Mouse (Mus musculus) hindbrain, embryonic 15.5 days (tissue): Measurements from ENCODE around the gene Eya2. TPM values are rescaled to one million over a fixed set of nuclear protein-coding genes. Genes with fewer than 3 reads are reported as not detected.

Source experiments
- ATAC-seq: fragments of 200-750 bp; cut with Nextera tagmentation; 2 replicates; pipeline ENCODE4 v1.8.0; 2017; ENCODE audit warnings: low read depth, moderate number of reproducible peaks, moderate TSS enrichment; ENCODE audit not compliant: low FRiP score
- H3K27ac ChIP-seq: fragments of 300-500 bp; sonication (generic); replicated peaks from 2 replicates; pipeline ENCODE4 v1.5.1; 2015; ENCODE audit warnings: mild to moderate bottlenecking, inconsistent platforms
- H3K27me3 ChIP-seq: fragments of 300-500 bp; sonication (generic); 2 replicates; pipeline ENCODE4 v1.6.1; 2015; ENCODE audit warnings: control low read depth, inconsistent platforms
- H3K36me3 ChIP-seq: fragments of 300-500 bp; sonication (generic); 2 replicates; pipeline ENCODE4 v1.6.1; 2015; ENCODE audit warnings: control low read depth, inconsistent platforms
- H3K4me1 ChIP-seq: fragments of 300-500 bp; sonication (generic); replicated peaks from 2 replicates; pipeline ENCODE4 v1.6.1; 2015; ENCODE audit warnings: control low read depth, inconsistent platforms
- H3K4me2 ChIP-seq: fragments of 300-500 bp; sonication (generic); 2 replicates; pipeline ENCODE4 v1.6.1; 2015; ENCODE audit warnings: moderate library complexity, mild to moderate bottlenecking, inconsistent platforms
- H3K4me3 ChIP-seq: fragments of 300-500 bp; sonication (generic); 2 replicates; pipeline ENCODE4 v1.5.1; 2015; ENCODE audit warnings: mild to moderate bottlenecking, inconsistent platforms
- H3K9ac ChIP-seq: fragments of 300-500 bp; sonication (generic); 2 replicates; pipeline ENCODE4 v1.6.1; 2015; ENCODE audit warnings: inconsistent platforms
- H3K9me3 ChIP-seq: fragments of 300-500 bp; sonication (generic); 2 replicates; pipeline ENCODE4 v1.6.1; 2016; ENCODE audit warnings: control low read depth, inconsistent platforms
- WGBS: fragments of 180-500 bp; shearing (Covaris S2); methylation state at CpG from one replicate; pipeline ENCODE4 v1.1.7; 2015; 5-methylcytosine and 5-hydroxymethylcytosine counted together
- polyA plus RNA-seq: library from polyadenylated mRNA; unstranded; fragments of >200 nt; fragmentation: Nextera tagmentation; extraction: Ambion mirVana; gene quantifications from 2 replicates; pipeline ENCODE4 v1.2.1, GENCODE M21; 2015

The Eya2 gene
- polyA plus RNA-seq, 1 experiment from 2014 or later: 10.1 TPM

DNA sequence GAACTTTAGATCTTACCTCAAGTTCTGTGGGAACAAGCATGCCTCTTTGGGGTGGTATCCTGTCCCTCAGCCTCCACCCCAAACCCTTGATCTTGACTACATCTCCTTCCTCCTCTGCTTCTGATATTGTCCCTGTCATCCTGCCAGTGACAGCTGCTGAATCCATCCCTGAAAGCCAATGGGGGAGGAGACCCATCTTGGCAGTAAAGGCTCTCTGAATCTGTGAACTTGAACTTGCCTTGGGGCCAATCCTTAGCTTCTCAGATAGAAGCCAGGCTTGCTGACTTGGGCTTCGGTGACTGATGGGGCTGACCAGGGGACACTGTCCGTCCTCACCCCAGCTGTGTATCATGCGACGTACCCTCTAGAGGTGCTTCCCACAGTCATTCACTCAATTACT lies 94.1 kb downstream of the Eya2 start:
- H3K4me2 ChIP-seq: no peak overlapping the region
- H3K4me1 ChIP-seq: no peaks in the 10 kb centered on the region
- H3K9me3 ChIP-seq: no peaks in the 10 kb centered on the region
- H3K27ac ChIP-seq: no peak overlapping the region
- no peaks in the 10 kb centered on the region for H3K27me3 ChIP-seq
- ATAC-seq: no peak
- no peaks in the 10 kb centered on the region for H3K36me3 ChIP-seq
- no peak overlapping the region for H3K4me3 ChIP-seq
- H3K9ac ChIP-seq: no peak overlapping the region
- 92% methylated on average over 4 of the region's 4 CpGs for WGBS

DNA sequence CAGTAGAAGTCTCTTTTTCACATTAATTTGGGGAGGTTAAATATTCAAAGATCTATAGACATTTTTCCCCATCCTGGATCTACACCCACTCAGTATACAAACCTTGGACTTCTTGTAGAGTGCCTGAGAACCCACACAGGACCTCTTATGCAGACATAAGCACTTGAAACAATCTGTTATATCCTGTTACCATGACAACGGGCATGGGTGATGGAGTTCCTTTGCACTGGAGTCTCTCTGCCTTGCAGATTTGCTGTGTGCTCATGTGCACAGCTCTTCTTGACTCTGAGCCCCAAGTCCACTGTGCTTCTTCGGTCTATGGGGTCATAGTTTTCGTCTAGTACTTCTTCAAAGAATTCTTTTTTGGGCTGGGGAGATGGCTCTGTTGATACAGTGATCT lies 96.2 kb downstream of the Eya2 start:
- Histone ChIP-seq H3K9ac (no peak overlapping the region), H3K4me1 (no peaks in the 10 kb centered on the region), H3K27ac (no peak overlapping the region), H3K27me3 (no peaks in the 10 kb centered on the region), H3K9me3 (no peaks in the 10 kb centered on the region), H3K36me3 (no peaks in the 10 kb centered on the region), H3K4me2 (no peak overlapping the region), H3K4me3 (no peak overlapping the region)
- WGBS: 81% methylated on average over 3 of the region's 3 CpGs
- ATAC-seq: no peak

DNA sequence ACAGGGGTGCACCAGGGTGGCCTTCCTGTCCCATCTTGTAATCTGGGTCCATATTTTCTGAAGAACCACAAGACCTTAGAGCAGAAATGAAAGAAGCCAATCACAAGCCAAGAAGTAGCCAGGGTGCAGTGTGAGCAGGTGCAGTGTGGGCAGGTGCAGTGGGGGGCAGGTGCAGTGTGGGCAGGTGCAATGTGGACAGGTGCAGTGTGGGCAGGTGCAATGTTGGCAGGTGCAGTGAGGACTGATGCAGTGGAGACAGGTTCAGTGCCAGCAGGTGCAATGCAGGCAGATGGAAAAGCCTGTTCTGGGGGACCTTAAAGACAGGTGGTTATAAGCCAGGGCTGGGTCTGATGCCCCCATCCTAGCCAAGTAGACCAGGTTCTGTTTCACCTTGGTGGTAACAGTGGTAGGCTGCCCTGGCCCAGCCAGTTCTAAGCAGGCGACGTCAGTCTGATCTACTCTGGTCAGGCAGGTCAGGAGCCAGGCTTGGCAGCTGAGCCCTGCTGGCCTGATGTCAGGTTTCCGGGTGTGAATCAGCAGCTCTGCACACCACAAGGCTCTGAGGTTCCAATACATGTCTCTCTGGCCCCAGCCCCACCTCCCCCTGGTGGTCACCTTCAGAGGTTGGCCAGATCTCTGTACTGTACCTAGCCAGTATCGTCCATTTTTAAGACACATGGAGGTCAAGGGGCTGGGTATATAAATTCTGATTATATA lies 98.3 kb downstream of the Eya2 start:
- no peak for ATAC-seq
- no peak overlapping the region for H3K4me3 ChIP-seq
- H3K36me3 ChIP-seq: no peaks in the 10 kb centered on the region
- 65% methylated on average over 4 of the region's 4 CpGs for WGBS
- H3K27ac ChIP-seq: no peak overlapping the region
- H3K4me2 ChIP-seq: no peak overlapping the region
- H3K9me3 ChIP-seq: no peaks in the 10 kb centered on the region
- H3K4me1 ChIP-seq: no peaks in the 10 kb centered on the region
- no peak overlapping the region for H3K9ac ChIP-seq
- no peaks in the 10 kb centered on the region for H3K27me3 ChIP-seq

DNA sequence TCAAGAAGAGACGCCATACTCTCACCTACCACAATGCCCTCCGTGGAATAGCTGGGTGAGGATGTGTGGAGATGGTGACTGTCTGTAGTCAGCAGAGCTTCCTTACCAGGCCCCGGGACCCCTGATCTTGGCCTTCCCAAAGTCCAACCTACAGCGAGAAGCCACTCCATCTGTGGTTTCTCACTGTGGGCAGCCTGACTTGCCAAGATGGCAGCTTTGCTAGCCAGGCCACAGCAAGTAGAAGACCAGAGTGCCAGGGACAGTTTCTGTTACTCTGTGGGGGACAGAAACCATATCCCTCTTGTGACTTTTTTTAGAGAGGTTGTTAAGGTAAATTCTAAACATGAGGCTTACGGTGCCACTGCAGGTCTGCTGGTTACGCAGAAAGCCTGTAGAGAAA lies 99.9 kb downstream of the Eya2 start:
- H3K9ac ChIP-seq: no peak overlapping the region
- no peak overlapping the region for H3K4me3 ChIP-seq
- H3K36me3 ChIP-seq: no peaks in the 10 kb centered on the region
- no peak for ATAC-seq
- H3K27ac ChIP-seq: no peak overlapping the region
- no peak overlapping the region for H3K4me2 ChIP-seq
- H3K4me1 ChIP-seq: peaks cover under 1% of the 10 kb centered on the region; the same call in 1 of the 2 replicates
- no peaks in the 10 kb centered on the region for H3K27me3 ChIP-seq
- H3K9me3 ChIP-seq: no peaks in the 10 kb centered on the region
- WGBS: 93% methylated on average over 6 of the region's 6 CpGs

DNA sequence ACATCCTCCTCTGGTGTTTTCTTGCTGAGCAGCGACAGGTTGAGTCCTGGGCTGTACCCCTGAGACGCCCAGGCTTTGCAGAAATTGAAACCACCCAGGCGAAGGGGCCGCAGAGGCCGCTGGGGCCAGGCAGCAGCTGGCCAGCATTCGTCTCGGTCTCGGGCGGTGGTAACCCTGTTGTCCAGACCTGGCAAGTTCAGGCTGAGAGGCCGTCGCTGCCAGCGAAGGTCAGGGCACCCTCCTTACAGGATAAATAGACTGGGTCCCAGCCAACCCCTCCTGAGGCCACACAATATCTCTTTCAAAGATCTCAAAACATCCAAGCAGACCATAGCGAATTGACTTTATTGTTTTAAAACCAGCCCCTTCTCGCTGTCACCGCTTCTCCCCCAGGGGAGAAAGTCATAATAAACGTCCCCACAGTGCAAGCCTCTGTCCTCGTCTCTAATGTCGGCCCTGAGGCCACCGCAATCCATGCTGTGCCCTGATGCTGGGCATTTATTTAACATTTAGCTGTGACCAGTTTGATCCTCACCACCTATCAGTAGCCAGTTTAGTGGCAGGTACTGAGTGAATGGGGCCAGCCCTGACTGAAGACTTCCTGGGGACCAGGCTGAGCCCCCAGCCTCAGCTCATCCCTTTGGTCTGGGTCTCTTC lies 105.5 kb downstream of the Eya2 start:
- no peak overlapping the region for H3K4me3 ChIP-seq
- H3K36me3 ChIP-seq: no peaks in the 10 kb centered on the region
- no peak overlapping the region for H3K27ac ChIP-seq
- no peak overlapping the region for H3K9ac ChIP-seq
- H3K27me3 ChIP-seq: no peaks in the 10 kb centered on the region
- no peaks in the 10 kb centered on the region for H3K9me3 ChIP-seq
- 14% methylated on average over 19 of the region's 19 CpGs for WGBS
- H3K4me2 ChIP-seq: no peak overlapping the region
- H3K4me1 ChIP-seq: peaks cover 11% of the 10 kb centered on the region
- no peak for ATAC-seq

DNA sequence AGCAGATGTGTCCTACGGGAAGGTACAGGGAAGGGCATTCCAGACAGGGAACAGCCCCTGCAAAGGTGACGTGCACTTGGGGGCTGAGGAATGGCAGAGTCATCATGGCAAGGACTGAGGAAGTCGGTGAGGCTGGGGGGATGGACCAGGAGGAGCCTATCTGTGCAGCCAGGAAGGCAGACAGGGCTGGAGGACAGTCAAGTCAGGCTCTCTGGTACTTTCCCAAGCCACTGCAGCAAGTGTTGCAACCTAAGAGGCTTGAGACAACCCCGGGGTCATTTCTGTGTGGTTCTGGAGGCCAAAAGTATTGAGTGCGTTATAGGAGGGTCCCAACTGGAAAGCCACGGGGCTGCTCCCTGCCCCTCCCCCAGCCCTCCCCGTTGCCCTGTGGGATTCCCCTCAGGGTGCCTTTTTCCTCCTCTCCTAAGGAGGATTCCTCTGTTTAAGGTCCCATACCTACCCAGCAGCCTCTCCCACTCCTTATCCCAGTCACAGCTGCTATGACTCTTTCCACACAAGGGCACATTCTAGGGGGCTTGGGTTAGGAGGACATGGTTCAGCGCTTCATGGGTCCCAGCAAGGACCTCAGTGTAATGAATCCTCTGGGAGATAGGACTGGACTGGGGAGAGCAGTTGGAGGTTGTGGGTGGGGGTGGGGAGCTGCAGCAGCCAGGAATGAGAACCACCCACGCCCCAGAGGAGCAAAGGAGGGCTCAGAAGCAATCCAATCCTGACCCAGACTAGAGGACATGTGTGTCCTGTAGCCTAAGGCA lies 108.4 kb downstream of the Eya2 start:
- no peak overlapping the region for H3K4me2 ChIP-seq
- H3K9me3 ChIP-seq: no peaks in the 10 kb centered on the region
- no peaks in the 10 kb centered on the region for H3K36me3 ChIP-seq
- 50% methylated on average over 9 of the region's 9 CpGs for WGBS
- no peak overlapping the region for H3K27ac ChIP-seq
- no peak for ATAC-seq
- no peak overlapping the region for H3K4me3 ChIP-seq
- no peak overlapping the region for H3K9ac ChIP-seq
- H3K27me3 ChIP-seq: no peaks in the 10 kb centered on the region
- H3K4me1 ChIP-seq: peaks cover 11% of the 10 kb centered on the region

DNA sequence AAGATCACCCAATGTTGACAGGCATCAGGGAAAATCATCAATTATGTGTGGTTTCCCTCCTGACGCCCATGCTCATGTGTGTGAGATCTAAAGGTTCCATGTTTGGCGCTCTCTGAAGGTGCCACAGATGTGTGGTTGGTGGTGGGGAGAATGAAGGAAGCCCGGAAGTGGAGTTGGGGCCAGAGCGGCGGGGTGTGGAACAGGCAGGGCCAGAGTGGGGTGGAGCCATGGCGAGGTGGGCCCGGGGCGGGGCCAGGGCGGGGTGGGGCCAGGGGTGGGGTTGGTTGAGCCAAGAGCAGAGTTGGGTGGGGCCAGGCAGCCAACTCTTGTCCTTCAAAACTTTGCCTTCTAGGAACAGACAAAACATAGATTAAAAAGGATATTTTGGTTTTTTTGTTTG lies 113.4 kb downstream of the Eya2 start:
- Histone ChIP-seq H3K27ac (no peak overlapping the region), H3K9ac (no peak overlapping the region), H3K27me3 (no peaks in the 10 kb centered on the region), H3K9me3 (no peaks in the 10 kb centered on the region), H3K4me3 (no peak overlapping the region), H3K4me1 (no peaks in the 10 kb centered on the region), H3K36me3 (no peaks in the 10 kb centered on the region), H3K4me2 (no peak overlapping the region)
- WGBS: 62% methylated on average over 9 of the region's 9 CpGs
- no peak for ATAC-seq

DNA sequence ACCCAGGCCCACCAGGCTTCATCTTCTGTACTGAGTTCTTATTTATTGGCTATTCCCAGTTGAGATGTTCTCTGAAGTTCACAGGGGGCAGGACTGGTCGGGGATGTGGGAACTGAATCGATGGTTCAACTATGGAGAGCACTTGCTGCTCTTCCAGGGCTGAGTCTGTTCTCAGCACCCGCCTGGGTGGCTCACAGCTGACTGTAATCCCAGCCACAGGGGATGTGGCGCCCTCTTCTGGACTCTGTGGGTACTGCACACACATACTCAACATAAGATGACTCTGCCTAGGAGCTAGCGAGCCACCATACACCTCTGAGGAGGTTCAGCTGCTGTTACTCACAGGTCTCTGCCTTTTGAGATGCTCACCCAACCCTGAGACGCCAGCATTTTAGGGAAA lies 121.9 kb downstream of the Eya2 start:
- 0 out of 2 replicates have a peak, but pooled peaks cover 5% of the 10 kb centered on the region for H3K4me1 ChIP-seq
- H3K27ac ChIP-seq: no peak overlapping the region
- 82% methylated on average over 6 of the region's 6 CpGs for WGBS
- H3K4me2 ChIP-seq: no peak overlapping the region
- no peaks in the 10 kb centered on the region for H3K27me3 ChIP-seq
- no peaks in the 10 kb centered on the region for H3K9me3 ChIP-seq
- no peak for ATAC-seq
- H3K36me3 ChIP-seq: no peaks in the 10 kb centered on the region
- H3K4me3 ChIP-seq: no peak overlapping the region
- no peak overlapping the region for H3K9ac ChIP-seq

DNA sequence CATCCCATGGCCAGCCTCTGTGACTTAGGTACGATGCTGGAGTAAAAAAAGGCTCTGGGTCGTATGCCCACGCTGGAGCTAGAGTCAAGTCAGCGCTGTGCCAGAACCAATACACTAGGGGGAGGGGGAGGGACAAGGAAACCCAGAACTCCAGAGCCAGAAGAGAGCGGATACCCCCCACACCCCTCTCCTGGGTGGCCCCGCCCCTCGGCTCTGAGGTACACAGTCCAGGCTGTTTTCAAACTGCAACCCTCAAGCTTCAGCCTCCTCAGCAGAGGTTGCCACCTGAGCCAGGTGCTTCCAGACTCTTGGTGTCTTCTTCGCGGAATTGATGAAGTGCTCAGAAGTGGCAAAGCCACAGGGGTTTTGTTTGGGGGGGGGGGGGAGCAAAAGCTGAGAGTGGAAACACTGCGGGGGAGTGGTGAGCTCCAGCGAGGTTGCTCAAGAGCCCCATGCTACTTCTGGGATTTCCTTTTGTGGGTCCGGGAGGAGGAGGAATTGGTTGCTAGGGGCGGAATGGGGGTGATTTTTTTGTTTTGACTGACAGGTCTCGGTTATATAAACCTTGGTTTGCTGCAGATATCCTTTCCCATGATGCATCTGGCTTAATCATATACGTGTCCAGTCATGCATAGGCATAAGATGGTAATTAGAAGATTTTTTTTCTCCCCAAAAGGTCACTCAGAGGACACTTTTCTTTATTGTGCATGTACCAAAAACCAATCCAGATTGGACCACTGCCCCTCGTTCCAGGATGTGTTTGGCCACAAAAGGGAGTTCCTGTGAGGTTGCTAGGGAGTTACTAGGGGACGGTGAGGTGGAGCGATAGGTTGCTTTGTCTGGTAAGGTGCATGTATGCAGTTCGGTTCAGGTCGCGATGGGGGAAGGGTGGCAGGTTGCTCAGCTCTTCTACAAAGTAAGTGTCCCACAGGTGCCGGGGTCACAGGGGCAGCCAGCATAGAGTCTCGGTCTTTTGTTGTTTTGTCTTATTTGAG lies 122.6 kb downstream of the Eya2 start:
- Histone ChIP-seq H3K27me3 (no peaks in the 10 kb centered on the region), H3K4me1 (0 out of 2 replicates have a peak, but pooled peaks cover 5% of the 10 kb centered on the region), H3K9me3 (no peaks in the 10 kb centered on the region), H3K9ac (no peak overlapping the region), H3K27ac (no peak overlapping the region), H3K4me3 (no peak overlapping the region), H3K36me3 (no peaks in the 10 kb centered on the region), H3K4me2 (no peak overlapping the region)
- 55% methylated on average over 23 of the region's 23 CpGs for WGBS
- no peak for ATAC-seq

DNA sequence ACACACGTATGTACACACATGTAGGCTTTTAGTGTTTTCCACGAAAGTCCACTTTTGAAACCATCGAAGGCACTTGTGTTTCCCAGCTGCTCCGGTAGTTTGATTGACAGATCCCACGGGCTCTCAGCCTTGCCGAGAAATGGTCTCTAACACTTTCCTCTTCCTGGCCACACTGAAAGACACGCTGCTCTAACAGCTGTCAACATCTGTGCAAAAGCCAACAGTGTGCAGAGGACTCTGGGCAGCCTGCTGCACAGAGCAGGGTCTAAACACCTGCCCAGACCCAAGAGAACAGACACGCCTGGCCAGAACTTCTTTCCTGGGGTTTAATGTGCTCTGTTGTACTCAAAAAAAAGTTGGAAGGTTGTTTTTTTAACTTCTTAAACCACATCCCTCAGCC lies 124.5 kb downstream of the Eya2 start:
- ATAC-seq: no peak
- H3K36me3 ChIP-seq: no peaks in the 10 kb centered on the region
- 0 out of 2 replicates have a peak, but pooled peaks cover 5% of the 10 kb centered on the region for H3K4me1 ChIP-seq
- H3K9me3 ChIP-seq: no peaks in the 10 kb centered on the region
- no peak overlapping the region for H3K4me3 ChIP-seq
- no peak overlapping the region for H3K27ac ChIP-seq
- WGBS: 75% methylated on average over 8 of the region's 8 CpGs
- no peak overlapping the region for H3K9ac ChIP-seq
- H3K27me3 ChIP-seq: no peaks in the 10 kb centered on the region
- no peak overlapping the region for H3K4me2 ChIP-seq

DNA sequence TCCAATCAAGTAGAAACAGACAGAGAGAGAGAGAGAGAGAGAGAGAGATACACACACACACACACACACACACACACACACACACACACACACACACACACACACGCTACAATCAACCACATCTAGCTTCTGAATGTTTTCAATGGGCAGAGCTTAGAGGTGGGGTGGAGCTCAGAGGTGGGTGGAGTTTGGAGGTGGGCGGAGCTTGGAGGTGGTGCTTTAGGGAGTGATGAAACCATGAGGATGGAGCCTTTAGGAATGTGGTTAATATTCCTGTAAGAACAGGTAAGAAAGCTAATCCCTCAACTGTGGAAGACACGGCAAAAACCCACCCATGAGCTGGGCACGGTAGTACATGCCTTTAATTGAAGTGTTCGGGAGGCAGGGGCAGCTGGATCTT lies 127.1 kb downstream of the Eya2 start:
- 93% methylated on average over 5 of the region's 5 CpGs for WGBS
- Histone ChIP-seq H3K9me3 (no peaks in the 10 kb centered on the region), H3K4me1 (0 out of 2 replicates have a peak, but pooled peaks cover 5% of the 10 kb centered on the region)

More for the DNA sequence above, 127.1 kb downstream of the Eya2 start:
- no peaks in the 10 kb centered on the region for H3K36me3 ChIP-seq
- H3K4me2 ChIP-seq: no peak overlapping the region
- no peak for ATAC-seq
- no peaks in the 10 kb centered on the region for H3K27me3 ChIP-seq
- no peak overlapping the region for H3K27ac ChIP-seq
- H3K9ac ChIP-seq: no peak overlapping the region
- H3K4me3 ChIP-seq: no peak overlapping the region
